Mouse (Mus musculus): ENCODE results near the gene Chst10. TPM values are rescaled to one million over a fixed set of nuclear protein-coding genes. Genes with fewer than 3 reads are reported as not detected.
A peak's percentile ranks its signal among the peaks of the same experiment; 100 is the strongest.

Chst10 gene
- polyA plus RNA-seq, 1 experiment from 2014 or later: 10.8 TPM

DNA sequence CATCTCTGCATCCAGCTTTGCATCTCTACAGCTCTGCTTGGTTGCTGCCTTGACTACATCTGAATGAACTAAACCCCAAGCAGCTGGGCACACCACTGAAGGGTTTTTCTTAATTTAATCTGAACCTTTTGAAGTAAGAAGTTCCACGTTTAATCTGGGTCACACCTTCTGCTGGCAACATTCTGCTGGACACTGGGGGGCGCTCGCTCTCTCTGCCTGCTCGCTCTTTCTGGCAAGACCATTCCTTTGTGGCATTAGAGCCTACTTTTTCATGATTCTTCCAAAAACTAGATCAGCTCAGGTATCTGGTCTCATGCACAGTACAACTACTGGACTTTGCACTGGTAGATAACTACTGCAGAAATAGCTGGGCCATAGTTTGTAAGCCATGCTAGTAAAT is 35.7 kb downstream of the Chst10 start:
- DNase-seq (ENCODE audit: low spot score) (peak; percentile 56), ATAC-seq (ENCODE audit: insufficient number of reproducible peaks, low FRiP score, low TSS enrichment, low read depth) (no peak)
- no peaks in the 10 kb centered on the region for H3K4me1 ChIP-seq (ENCODE audit: control insufficient read depth, insufficient read depth, low read length)
- H3K4me2 ChIP-seq (ENCODE audit: low read depth, severe bottlenecking): no peak overlapping the region
- no peaks in the 10 kb centered on the region for H3K27me3 ChIP-seq (ENCODE audit: control insufficient read depth, insufficient read depth, low read length)
- 13% methylated on average over 4 of the region's 4 CpGs for WGBS
- H3K4me3 ChIP-seq (ENCODE audit: low read depth, low read length): no peak overlapping the region
- no peak overlapping the region for H3K9ac ChIP-seq (ENCODE audit: low read length)
- H3K9me3 ChIP-seq (ENCODE audit: control insufficient read depth, low read length): no peaks in the 10 kb centered on the region
- no peaks in the 10 kb centered on the region for H3K36me3 ChIP-seq (ENCODE audit: control insufficient read depth, insufficient read depth, low read length)
- H3K27ac ChIP-seq (replicated peaks; ENCODE audit: low read depth, low read length): no peak overlapping the region

DNA sequence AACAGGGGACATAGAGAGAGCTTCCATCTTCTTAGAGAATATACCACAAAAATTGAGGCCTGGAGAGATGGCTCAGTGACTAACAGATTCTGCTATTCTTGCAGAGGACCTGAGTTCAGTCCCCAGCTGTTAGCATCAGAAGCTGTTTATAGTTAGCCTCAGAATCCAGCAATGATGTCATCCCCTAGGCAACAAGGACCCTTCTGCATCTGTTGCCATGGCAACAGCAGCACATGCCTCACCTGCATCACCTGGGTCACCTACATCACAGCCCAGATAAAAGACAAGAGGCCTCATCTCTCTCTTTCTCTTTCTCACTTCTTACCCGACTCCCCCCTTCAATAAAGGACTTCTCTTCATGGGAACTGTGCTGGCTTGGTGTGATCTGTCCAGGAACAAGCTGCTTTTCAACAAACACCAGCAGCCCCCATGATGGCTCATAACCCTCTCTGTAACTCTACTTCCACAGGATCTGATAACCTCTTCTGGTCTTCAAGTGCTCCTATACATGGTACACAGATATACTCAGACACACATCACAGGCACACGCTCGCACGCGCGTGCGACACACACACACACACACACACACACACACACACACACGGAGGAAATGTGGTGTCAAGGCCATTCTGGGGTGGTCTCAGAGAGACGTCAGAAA is 37.0 kb downstream of the Chst10 start:
- Histone ChIP-seq H3K9me3 (ENCODE audit: control insufficient read depth, low read length) (no peaks in the 10 kb centered on the region), H3K27ac (replicated peaks; ENCODE audit: low read depth, low read length) (no peak overlapping the region), H3K4me2 (ENCODE audit: low read depth, severe bottlenecking) (no peak overlapping the region), H3K4me3 (ENCODE audit: low read depth, low read length) (no peak overlapping the region), H3K27me3 (ENCODE audit: control insufficient read depth, insufficient read depth, low read length) (no peaks in the 10 kb centered on the region), H3K9ac (ENCODE audit: low read length) (no peak overlapping the region), H3K36me3 (ENCODE audit: control insufficient read depth, insufficient read depth, low read length) (no peaks in the 10 kb centered on the region), H3K4me1 (ENCODE audit: control insufficient read depth, insufficient read depth, low read length) (no peaks in the 10 kb centered on the region)
- DNase-seq (ENCODE audit: low spot score) (no peak), ATAC-seq (ENCODE audit: insufficient number of reproducible peaks, low FRiP score, low TSS enrichment, low read depth) (no peak)
- 83% methylated on average over 9 of the region's 9 CpGs for WGBS

GRCm38 (mm10) chr1:38860207-38860606 is 37.8 kb downstream of the Chst10 start:
- H3K9me3 ChIP-seq (ENCODE audit: control insufficient read depth, low read length): no peaks in the 10 kb centered on the region
- no peak overlapping the region for H3K27ac ChIP-seq (replicated peaks; ENCODE audit: low read depth, low read length)
- H3K4me1 ChIP-seq (ENCODE audit: control insufficient read depth, insufficient read depth, low read length): no peaks in the 10 kb centered on the region
- no peak for DNase-seq (ENCODE audit: low spot score)
- H3K4me3 ChIP-seq (ENCODE audit: low read depth, low read length): no peak overlapping the region
- ATAC-seq (ENCODE audit: insufficient number of reproducible peaks, low FRiP score, low TSS enrichment, low read depth): no peak
- H3K27me3 ChIP-seq (ENCODE audit: control insufficient read depth, insufficient read depth, low read length): 0 out of 2 replicates have a peak, but pooled peaks cover 2% of the 10 kb centered on the region
- H3K9ac ChIP-seq (ENCODE audit: low read length): no peak overlapping the region
- no peak overlapping the region for H3K4me2 ChIP-seq (ENCODE audit: low read depth, severe bottlenecking)
- 87% methylated on average over 5 of the region's 5 CpGs for WGBS
- H3K36me3 ChIP-seq (ENCODE audit: control insufficient read depth, insufficient read depth, low read length): no peaks in the 10 kb centered on the region

DNA sequence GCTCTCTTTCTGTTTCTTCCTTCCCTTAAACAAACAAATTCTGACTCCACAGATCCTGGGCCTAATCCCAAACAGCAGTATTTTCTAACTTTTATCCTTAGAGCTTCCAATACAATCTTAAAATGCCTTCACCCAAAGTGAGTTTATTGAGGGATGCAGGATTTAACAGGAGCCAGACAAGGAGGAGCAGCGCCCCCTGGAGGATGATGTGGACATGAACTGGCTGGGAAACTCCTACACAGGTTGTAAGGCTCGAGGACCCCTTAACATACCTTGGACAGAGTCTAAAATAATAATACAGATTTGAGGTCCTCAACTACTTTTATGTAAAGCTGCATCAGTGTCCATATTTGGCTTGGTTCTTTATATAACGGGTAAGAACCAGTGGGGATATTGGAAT is 41.8 kb downstream of the Chst10 start:
- ATAC-seq (ENCODE audit: insufficient number of reproducible peaks, low FRiP score, low TSS enrichment, low read depth) (no peak), DNase-seq (ENCODE audit: low spot score) (peak; percentile 87)
- Histone ChIP-seq H3K4me2 (ENCODE audit: low read depth, severe bottlenecking) (no peak overlapping the region), H3K36me3 (ENCODE audit: control insufficient read depth, insufficient read depth, low read length) (no peaks in the 10 kb centered on the region), H3K9ac (ENCODE audit: low read length) (no peak overlapping the region), H3K4me3 (ENCODE audit: low read depth, low read length) (no peak overlapping the region), H3K9me3 (ENCODE audit: control insufficient read depth, low read length) (no peaks in the 10 kb centered on the region), H3K27ac (replicated peaks; ENCODE audit: low read depth, low read length) (no peak overlapping the region), H3K4me1 (ENCODE audit: control insufficient read depth, insufficient read depth, low read length) (no peaks in the 10 kb centered on the region), H3K27me3 (ENCODE audit: control insufficient read depth, insufficient read depth, low read length) (0 out of 2 replicates have a peak, but pooled peaks cover 2% of the 10 kb centered on the region)
- 17% methylated on average over 3 of the region's 3 CpGs for WGBS

GRCm38 (mm10) chr1:38852250-38852649 is 45.7 kb downstream of the Chst10 start:
- Histone ChIP-seq H3K27ac (replicated peaks; ENCODE audit: low read depth, low read length) (no peak overlapping the region), H3K4me2 (ENCODE audit: low read depth, severe bottlenecking) (no peak overlapping the region), H3K4me1 (ENCODE audit: control insufficient read depth, insufficient read depth, low read length) (no peaks in the 10 kb centered on the region), H3K4me3 (ENCODE audit: low read depth, low read length) (no peak overlapping the region), H3K9me3 (ENCODE audit: control insufficient read depth, low read length) (no peaks in the 10 kb centered on the region), H3K27me3 (ENCODE audit: control insufficient read depth, insufficient read depth, low read length) (0 out of 2 replicates have a peak, but pooled peaks cover 2% of the 10 kb centered on the region), H3K36me3 (ENCODE audit: control insufficient read depth, insufficient read depth, low read length) (no peaks in the 10 kb centered on the region), H3K9ac (ENCODE audit: low read length) (no peak overlapping the region)
- 73% methylated on average over 2 of the region's 2 CpGs for WGBS
- ATAC-seq (ENCODE audit: insufficient number of reproducible peaks, low FRiP score, low TSS enrichment, low read depth) (no peak), DNase-seq (ENCODE audit: low spot score) (no peak)

- no peak for DNase-seq (ENCODE audit: low spot score)
- Histone ChIP-seq H3K4me1 (ENCODE audit: control insufficient read depth, insufficient read depth, low read length) (no peaks in the 10 kb centered on the region), H3K27ac (replicated peaks; ENCODE audit: low read depth, low read length) (no peak overlapping the region), H3K36me3 (ENCODE audit: control insufficient read depth, insufficient read depth, low read length) (no peaks in the 10 kb centered on the region), H3K27me3 (ENCODE audit: control insufficient read depth, insufficient read depth, low read length) (0 out of 2 replicates have a peak, but pooled peaks cover 2% of the 10 kb centered on the region), H3K4me2 (ENCODE audit: low read depth, severe bottlenecking) (no peak overlapping the region), H3K9ac (ENCODE audit: low read length) (no peak overlapping the region), H3K4me3 (ENCODE audit: low read depth, low read length) (no peak overlapping the region), H3K9me3 (ENCODE audit: control insufficient read depth, low read length) (no peaks in the 10 kb centered on the region)
- no peak for ATAC-seq (ENCODE audit: insufficient number of reproducible peaks, low FRiP score, low TSS enrichment, low read depth)
- 83% methylated on average over 2 of the region's 2 CpGs for WGBS
Measured at GRCm38 (mm10) chr1:38850650-38851049, 47.3 kb downstream of the Chst10 start.

- WGBS: 91% methylated on average over 2 of the region's 2 CpGs
Measured at GRCm38 (mm10) chr1:38848451-38849289, 49.3 kb downstream of the Chst10 start.

DNA sequence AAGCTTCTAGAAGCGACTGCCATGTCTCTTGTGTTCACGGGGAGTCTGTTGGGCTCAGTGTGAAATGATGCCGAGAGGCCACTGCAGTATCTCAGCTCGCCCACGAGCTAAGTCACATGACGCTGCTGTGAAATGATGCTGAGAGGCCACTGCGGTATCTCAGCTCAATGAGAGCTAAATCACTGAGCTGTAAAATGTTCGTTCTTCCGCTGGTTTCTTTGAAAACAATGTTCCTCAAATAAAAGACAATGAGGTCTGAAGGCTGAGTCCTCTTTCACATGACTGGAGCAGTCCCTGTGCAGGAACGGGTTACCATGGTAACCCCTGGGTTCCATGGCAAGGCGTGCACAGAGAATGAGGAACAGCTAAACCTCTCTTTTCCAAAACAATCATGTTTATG is 50.0 kb downstream of the Chst10 start:
- Histone ChIP-seq H3K9ac (ENCODE audit: low read length) (no peak overlapping the region), H3K36me3 (ENCODE audit: control insufficient read depth, insufficient read depth, low read length) (no peaks in the 10 kb centered on the region), H3K27me3 (ENCODE audit: control insufficient read depth, insufficient read depth, low read length) (no peaks in the 10 kb centered on the region), H3K4me3 (ENCODE audit: low read depth, low read length) (no peak overlapping the region), H3K4me1 (ENCODE audit: control insufficient read depth, insufficient read depth, low read length) (no peaks in the 10 kb centered on the region), H3K4me2 (ENCODE audit: low read depth, severe bottlenecking) (no peak overlapping the region), H3K9me3 (ENCODE audit: control insufficient read depth, low read length) (no peaks in the 10 kb centered on the region), H3K27ac (replicated peaks; ENCODE audit: low read depth, low read length) (no peak overlapping the region)
- WGBS: 77% methylated on average over 11 of the region's 11 CpGs
- DNase-seq (ENCODE audit: low spot score) (no peak), ATAC-seq (ENCODE audit: insufficient number of reproducible peaks, low FRiP score, low TSS enrichment, low read depth) (no peak)

More at GRCm38 (mm10) chr1:38848451-38849289, 49.3 kb downstream of the Chst10 start:
- no peak for DNase-seq (ENCODE audit: low spot score)
- H3K9me3 ChIP-seq (ENCODE audit: control insufficient read depth, low read length): no peaks in the 10 kb centered on the region
- no peak for ATAC-seq (ENCODE audit: insufficient number of reproducible peaks, low FRiP score, low TSS enrichment, low read depth)
- H3K27ac ChIP-seq (replicated peaks; ENCODE audit: low read depth, low read length): no peak overlapping the region
- H3K4me3 ChIP-seq (ENCODE audit: low read depth, low read length): no peak overlapping the region
- no peaks in the 10 kb centered on the region for H3K36me3 ChIP-seq (ENCODE audit: control insufficient read depth, insufficient read depth, low read length)
- H3K9ac ChIP-seq (ENCODE audit: low read length): no peak overlapping the region
- no peaks in the 10 kb centered on the region for H3K4me1 ChIP-seq (ENCODE audit: control insufficient read depth, insufficient read depth, low read length)
- no peak overlapping the region for H3K4me2 ChIP-seq (ENCODE audit: low read depth, severe bottlenecking)
- no peaks in the 10 kb centered on the region for H3K27me3 ChIP-seq (ENCODE audit: control insufficient read depth, insufficient read depth, low read length)
